Mouse (Mus musculus) cerebellum, adult 2 months (tissue): ENCODE measurements at regions not wholly inside any gene's neighbourhood (a gene's known extent, or its start where the extent isn't known, plus 50 kb on each side); places are given as distances from the start of the nearest gene placed in this dataset.
"Not testable (repeated sequence)": the region's sequence is repeated elsewhere in the genome, so short reads cannot be mapped to it uniquely, and the experiment has no call there.

ENCODE experiments used
- DNase-seq, 2 experiments: peaks; one replicate each; pipeline ENCODE4 v3.0.0; 2021
- H3K27ac ChIP-seq: fragments of 200-500 bp; 2 replicates; pipeline ENCODE4 v1.5.1; 2012; ENCODE audit warnings: low read length, control low read depth, inconsistent platforms; ENCODE audit not compliant: insufficient read depth
- H3K27me3 ChIP-seq: fragments of 200-500 bp; 2 replicates; pipeline ENCODE4 v1.6.1; 2012; ENCODE audit warnings: inconsistent platforms, mild to moderate bottlenecking, low read length, moderate library complexity; ENCODE audit not compliant: control insufficient read depth, insufficient read depth
- H3K4me1 ChIP-seq: fragments of 200-500 bp; 2 replicates; pipeline ENCODE4 v1.6.1; 2011; ENCODE audit warnings: low read length; ENCODE audit not compliant: control insufficient read depth, insufficient read depth
- H3K4me3 ChIP-seq: fragments of 200-500 bp; replicated peaks from 2 replicates; pipeline ENCODE3; 2011; ENCODE audit warnings: mild to moderate bottlenecking, low read depth, low read length, control low read depth; ENCODE audit not compliant: insufficient read depth
- CTCF ChIP-seq: fragments of 200-500 bp; IDR thresholded peaks from 2 replicates; pipeline ENCODE4 v1.5.1; 2011; ENCODE audit warnings: low read depth, mild to moderate bottlenecking, control low read depth, low read length, moderate library complexity, borderline replicate concordance; ENCODE audit not compliant: insufficient read depth
- POLR2A ChIP-seq: fragments of 200-500 bp; IDR thresholded peaks from 2 replicates; pipeline ENCODE4 v1.6.1; 2011; ENCODE audit warnings: low read length, control low read depth, borderline replicate concordance; ENCODE audit not compliant: insufficient read depth
- WGBS: fragments of 180-500 bp; shearing (Covaris S2); methylation state at CpG from one replicate; pipeline ENCODE4 v1.1.7; 2018; 5-methylcytosine and 5-hydroxymethylcytosine counted together

- WGBS = 85% methylated on average over 14 of the region's 14 CpGs
- peaks cover 28% of the 10 kb centered on the region for H3K4me1 ChIP-seq
- peak in 1 of 2 experiments; percentile 21 for DNase-seq
- H3K27ac ChIP-seq = peak overlapping the region; percentile 75
- H3K27me3 ChIP-seq, H3K4me3 ChIP-seq: not testable (repeated sequence)
Observed at GRCm38 (mm10) chr12:77526581-77526980, 288.7 kb downstream of the Fut8 start.

DNA sequence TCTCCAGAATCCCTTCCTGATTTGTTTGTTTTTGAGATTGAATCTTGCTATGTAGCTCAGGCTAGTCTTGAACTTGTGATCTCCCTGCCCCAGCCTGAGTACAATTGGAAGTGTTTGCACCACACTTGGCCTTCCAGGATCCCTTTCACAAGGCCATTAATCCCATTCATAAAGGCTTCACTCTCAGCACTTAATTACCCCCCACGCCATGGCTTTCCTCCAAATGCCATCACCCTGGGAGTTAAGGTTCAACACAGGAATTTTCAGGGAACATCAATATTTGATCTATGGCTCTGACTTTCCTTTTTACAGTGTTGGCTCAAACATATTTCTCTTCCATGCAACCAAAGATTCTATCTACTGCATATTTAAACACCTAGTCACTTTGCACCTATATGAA, 289.6 kb downstream of the Fut8 start:
- Histone ChIP-seq H3K4me3 (no peak overlapping the region), H3K27ac (peak overlapping the region; percentile 75), H3K4me1 (peaks cover 28% of the 10 kb centered on the region), H3K27me3 (no peaks in the 10 kb centered on the region)
- 38% methylated on average over 1 of the region's 1 CpGs for WGBS
- no peak for TF ChIP-seq CTCF
- no peak for TF ChIP-seq POLR2A
- DNase-seq = peak; percentile 45 to 52

DNA sequence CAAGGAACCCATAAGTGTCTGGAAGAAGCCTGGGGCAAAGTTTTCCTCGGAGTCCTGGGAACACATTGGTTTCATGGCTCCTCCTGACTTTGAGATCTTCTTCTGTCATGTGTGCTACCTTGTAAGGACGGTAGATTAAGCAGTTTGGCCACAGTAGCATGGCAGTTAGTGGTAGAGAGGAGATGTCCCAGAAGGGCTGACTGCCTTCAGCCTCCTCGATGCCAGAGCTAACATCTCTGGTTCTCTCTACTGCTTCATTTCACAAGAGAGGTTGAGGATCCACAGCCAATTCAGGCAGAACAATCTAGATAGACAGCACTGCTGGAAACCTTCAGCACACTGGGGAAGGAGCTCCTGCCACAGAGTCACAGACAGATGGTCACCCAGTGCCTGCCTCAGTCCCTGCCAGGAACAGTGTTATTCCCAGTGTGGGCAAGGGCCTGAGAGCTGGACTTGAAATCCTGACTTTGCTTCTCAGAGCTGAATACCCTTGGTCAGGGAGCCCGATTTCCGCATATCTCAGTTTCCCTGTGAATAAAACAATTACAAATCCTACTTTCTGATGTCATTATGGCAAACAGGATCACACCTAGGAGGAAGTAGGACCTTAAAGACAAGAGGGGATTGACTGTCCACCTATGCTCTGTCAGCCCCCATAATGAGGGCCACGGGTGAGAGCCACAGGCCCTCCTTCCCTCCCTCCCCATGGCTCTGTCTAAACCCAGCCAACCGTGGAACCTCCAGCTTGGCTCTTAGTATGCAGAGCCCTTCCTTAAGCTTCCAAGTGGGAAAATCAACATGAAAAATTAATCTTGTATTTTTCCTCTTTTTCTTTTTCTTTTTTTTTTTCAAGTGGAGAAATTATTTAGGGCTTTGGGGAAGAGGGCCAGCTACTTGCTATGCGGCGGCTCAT, 290.3 kb downstream of the Fut8 start:
- WGBS = 11% methylated on average over 9 of the region's 9 CpGs

GRCm38 (mm10) chr12:77528868-77529271, 290.9 kb downstream of the Fut8 start:
- no peak overlapping the region for H3K4me3 ChIP-seq
- peaks cover 28% of the 10 kb centered on the region for H3K4me1 ChIP-seq
- peak overlapping the region; percentile 96 for H3K27ac ChIP-seq
- WGBS = 10% methylated on average over 8 of the region's 8 CpGs
- H3K27me3 ChIP-seq = no peaks in the 10 kb centered on the region
- TF ChIP-seq POLR2A (no peak), CTCF (no peak)
- DNase-seq = peak in 1 of 2 experiments; percentile 76

More for the DNA sequence above, 290.3 kb downstream of the Fut8 start:
- no peak for TF ChIP-seq POLR2A
- H3K4me3 ChIP-seq = no peak overlapping the region
- peak overlapping the region; percentile 96 for H3K27ac ChIP-seq
- peaks cover 28% of the 10 kb centered on the region for H3K4me1 ChIP-seq
- DNase-seq = peak; percentile 92 to 98
- H3K27me3 ChIP-seq = no peaks in the 10 kb centered on the region

- Histone ChIP-seq H3K4me3 (no peak overlapping the region), H3K27ac (peak overlapping the region; percentile 96; the same call in 1 of the 2 replicates), H3K4me1 (peaks cover 31% of the 10 kb centered on the region), H3K27me3 (no peaks in the 10 kb centered on the region)
- 44% methylated on average over 4 of the region's 4 CpGs for WGBS
- TF ChIP-seq CTCF (no peak), POLR2A (no peak)
- peak; percentile 20 to 22 for DNase-seq
Observed at GRCm38 (mm10) chr12:77529414-77529813, 291.5 kb downstream of the Fut8 start.

GRCm38 (mm10) chr12:77529955-77530354, 292.0 kb downstream of the Fut8 start:
- no peak for DNase-seq
- no peak for TF ChIP-seq CTCF
- no peak for TF ChIP-seq POLR2A
- Histone ChIP-seq H3K27me3 (no peaks in the 10 kb centered on the region), H3K4me3 (no peak overlapping the region), H3K4me1 (peaks cover 31% of the 10 kb centered on the region), H3K27ac (no peak overlapping the region)
- 80% methylated on average over 3 of the region's 3 CpGs for WGBS

- Histone ChIP-seq H3K4me3 (no peak overlapping the region), H3K4me1 (peaks cover 31% of the 10 kb centered on the region), H3K27ac (no peak overlapping the region), H3K27me3 (no peaks in the 10 kb centered on the region)
- TF ChIP-seq POLR2A (no peak), CTCF (peak; percentile 37; the same call in 1 of the 2 replicates)
- WGBS = 93% methylated on average over 5 of the region's 5 CpGs
- peak; percentile 29 to 43 for DNase-seq
Observed at GRCm38 (mm10) chr12:77531294-77531693, 293.4 kb downstream of the Fut8 start.

DNA sequence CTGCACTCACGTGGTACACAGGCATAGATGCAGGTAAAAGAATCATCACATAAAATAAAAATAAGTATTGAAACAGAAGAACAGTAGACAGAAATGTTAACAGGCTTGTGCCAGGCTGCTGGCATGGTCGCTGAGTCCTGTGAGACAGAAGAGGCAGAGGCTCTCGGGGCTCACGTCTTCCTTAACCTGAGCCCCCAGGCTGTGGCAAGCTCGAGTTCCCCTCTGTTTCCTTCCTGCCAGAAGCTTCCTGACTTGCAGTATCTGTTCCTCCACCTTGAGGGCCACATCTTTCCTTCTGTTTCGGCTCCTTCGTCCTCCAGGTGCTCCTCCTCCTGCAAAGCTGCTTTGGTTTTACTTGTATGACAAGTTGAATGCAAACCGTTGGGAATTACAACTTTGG, 294.6 kb downstream of the Fut8 start:
- no peak for DNase-seq
- 87% methylated on average over 8 of the region's 8 CpGs for WGBS
- Histone ChIP-seq H3K27ac (no peak overlapping the region), H3K27me3 (no peaks in the 10 kb centered on the region), H3K4me1 (peaks cover 20% of the 10 kb centered on the region), H3K4me3 (no peak overlapping the region)
- no peak for TF ChIP-seq CTCF
- TF ChIP-seq POLR2A = no peak
